Mouse (Mus musculus): ENCODE measurements at regions not wholly inside any gene's neighbourhood (a gene's known extent, or its start where the extent isn't known, plus 50 kb on each side); places are given as distances from the start of the nearest gene placed in this dataset.

GRCm38 (mm10) chr1:89015845-89016244, 54.4 kb upstream of the Sh3bp4 start:
- H3K27me3 ChIP-seq (ENCODE audit: control insufficient read depth, insufficient read depth, low read length): no peaks in the 10 kb centered on the region
- no peaks in the 10 kb centered on the region for H3K4me1 ChIP-seq (replicated peaks; ENCODE audit: control insufficient read depth, insufficient read depth, low read length)
- ATAC-seq (ENCODE audit: low FRiP score): no peak
- no peaks in the 10 kb centered on the region for H3K9me3 ChIP-seq (ENCODE audit: control insufficient read depth, low read length)
- no peaks in the 10 kb centered on the region for H3K36me3 ChIP-seq (replicated peaks; ENCODE audit: control insufficient read depth, insufficient read depth)
- DNase-seq (ENCODE audit: low spot score): no peak
- no peak overlapping the region for H3K4me3 ChIP-seq (replicated peaks; ENCODE audit: low read length)
- H3K9ac ChIP-seq: no peak overlapping the region
- H3K4me2 ChIP-seq (replicated peaks): no peak overlapping the region
- no peak overlapping the region for H3K27ac ChIP-seq
- WGBS: 76% methylated on average over 10 of the region's 10 CpGs

- H3K4me3 ChIP-seq (replicated peaks; ENCODE audit: low read length): no peak overlapping the region
- no peaks in the 10 kb centered on the region for H3K36me3 ChIP-seq (replicated peaks; ENCODE audit: control insufficient read depth, insufficient read depth)
- H3K9me3 ChIP-seq (ENCODE audit: control insufficient read depth, low read length): no peaks in the 10 kb centered on the region
- H3K9ac ChIP-seq: no peak overlapping the region
- 92% methylated on average over 4 of the region's 4 CpGs for WGBS
- ATAC-seq (ENCODE audit: low FRiP score): no peak
- no peak overlapping the region for H3K27ac ChIP-seq
- no peak for DNase-seq (ENCODE audit: low spot score)
- peaks cover 5% of the 10 kb centered on the region; the same call in 1 of the 2 replicates for H3K4me1 ChIP-seq (replicated peaks; ENCODE audit: control insufficient read depth, insufficient read depth, low read length)
- H3K27me3 ChIP-seq (ENCODE audit: control insufficient read depth, insufficient read depth, low read length): no peaks in the 10 kb centered on the region
- no peak overlapping the region for H3K4me2 ChIP-seq (replicated peaks)
These were observed 50.3 kb upstream of the Sh3bp4 start for GRCm38 (mm10) chr1:89019778-89020373.
